Mouse (Mus musculus) embryonic fibroblast, embryonic 13.5 days (primary cell): ENCODE data around the gene Psmb3.

ENCODE experiments used
- CTCF ChIP-seq: IDR thresholded peaks from 2 replicates; pipeline ENCODE4 v1.5.1; 2011; ENCODE audit warnings: mild to moderate bottlenecking, control low read depth, low read length, moderate library complexity, borderline replicate concordance; ENCODE audit not compliant: insufficient read depth
- POLR2A ChIP-seq: IDR thresholded peaks from 2 replicates; pipeline ENCODE4 v1.6.1; 2011; ENCODE audit warnings: low read depth, mild to moderate bottlenecking, control low read depth, low read length, moderate library complexity

- TF ChIP-seq CTCF = no peak
- no peak for TF ChIP-seq POLR2A
Measured at GRCm38 (mm10) chr11:97680430-97680829, 22.8 kb upstream of the Psmb3 start.
